Mouse (Mus musculus) embryonic stem cell, embryonic (primary cell): Measurements from ENCODE around the gene Leo1.

Experiments used
- CTCF ChIA-PET, 4 experiments: fragments of 300-600 bp in 2 of 4; fragments of 350-600 bp in 2 of 4; sonication (Branson Sonifier 250); formaldehyde crosslinking; loops; one replicate each; lab custom pipeline; 2022; ENCODE audit warnings: inconsistent platforms in 2 of 4; lab: Charles Lee
- POLR2A ChIA-PET, 4 experiments: fragments of 300-600 bp in 2 of 4; fragments of 350-600 bp in 2 of 4; sonication (Branson Sonifier 250); formaldehyde crosslinking; loops; one replicate each; lab custom pipeline; 2022; ENCODE audit warnings: antibody characterized with exemption in 4 of 4, inconsistent platforms in 1 of 4; lab: Charles Lee

Leo1 gene

DNA sequence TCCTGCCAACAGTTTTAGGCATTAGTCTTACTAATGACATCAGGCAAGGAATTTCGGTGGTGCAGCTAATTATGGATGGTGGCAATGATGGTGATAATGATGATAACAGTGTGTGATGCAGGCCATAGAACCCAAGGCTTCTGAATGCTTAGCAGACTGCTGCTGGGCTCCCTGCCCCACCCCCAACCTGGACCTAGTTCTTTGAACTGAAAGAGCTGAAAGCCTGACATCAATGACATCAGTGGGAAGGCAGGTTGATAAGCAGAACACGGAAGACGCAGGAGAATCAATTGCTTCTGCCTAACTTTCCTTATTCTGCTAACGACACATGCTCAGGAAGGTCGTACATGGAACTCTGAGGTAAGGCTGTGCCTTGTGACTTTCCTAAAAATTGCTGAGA is 28.1 kb upstream of the Leo1 start:
- ChIA-PET CTCF (interaction anchor here in 1 of 4 experiments (0.6 kb wide), 1 partner anchor 25 kb away, joined by 6 read pairs; no protein-coding TSS in a partner anchor), POLR2A (interaction anchor here in 2 of 4 experiments (0.7 to 8.8 kb wide), 15 partner anchors 9 to 152 kb away, joined by 3 to 97 read pairs (median 3); partner anchors contain the start of gene Leo1 (in 1 of the 2))

GRCm38 (mm10) chr9:75414204-75414603 is 27.1 kb upstream of the Leo1 start:
- POLR2A ChIA-PET = interaction anchor here in 3 of 4 experiments (0.6 to 8.8 kb wide), 14 partner anchors 10 to 151 kb away, joined by 3 to 97 read pairs (median 4); partner anchors contain the start of gene Leo1 (in 1 of the 3)

DNA sequence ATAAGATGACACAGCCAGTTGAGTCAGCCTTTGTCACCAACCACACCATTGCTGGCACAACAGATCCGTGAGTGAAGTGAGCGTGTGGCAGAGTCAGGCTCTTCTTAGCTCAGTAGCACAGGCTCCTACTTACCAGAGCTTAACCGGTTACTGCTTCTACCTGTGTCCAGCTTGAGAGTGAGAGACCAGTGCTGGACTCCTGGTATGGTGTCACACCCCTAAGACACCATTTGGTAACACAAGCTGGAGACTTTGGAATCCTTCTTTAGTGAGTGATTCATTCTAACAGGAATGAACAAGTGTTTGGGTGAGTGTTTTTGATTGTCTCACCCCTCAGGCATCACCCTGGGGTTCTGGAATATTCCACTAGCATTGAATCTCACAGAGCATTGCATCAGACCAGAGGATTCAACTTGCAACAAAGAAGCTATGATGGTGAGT is 19.1 kb upstream of the Leo1 start:
- CTCF ChIA-PET = interaction anchor here in 1 of 4 experiments (0.6 kb wide), 1 partner anchor 119 kb away, joined by 3 read pairs; no protein-coding TSS in a partner anchor
- POLR2A ChIA-PET = interaction anchor here in 3 of 4 experiments (1.0 to 6.7 kb wide), 12 partner anchors 9 to 40 kb away, joined by 3 to 97 read pairs (median 8); partner anchors contain the start of gene Mapk6 (in 3 of the 3)

More at GRCm38 (mm10) chr9:75414204-75414603, 27.1 kb upstream of the Leo1 start:
- CTCF ChIA-PET = interaction anchor here in 1 of 4 experiments (0.5 to 0.7 kb wide), 3 partner anchors 9 to 415 kb away, joined by 3 read pairs; no protein-coding TSS in a partner anchor

DNA sequence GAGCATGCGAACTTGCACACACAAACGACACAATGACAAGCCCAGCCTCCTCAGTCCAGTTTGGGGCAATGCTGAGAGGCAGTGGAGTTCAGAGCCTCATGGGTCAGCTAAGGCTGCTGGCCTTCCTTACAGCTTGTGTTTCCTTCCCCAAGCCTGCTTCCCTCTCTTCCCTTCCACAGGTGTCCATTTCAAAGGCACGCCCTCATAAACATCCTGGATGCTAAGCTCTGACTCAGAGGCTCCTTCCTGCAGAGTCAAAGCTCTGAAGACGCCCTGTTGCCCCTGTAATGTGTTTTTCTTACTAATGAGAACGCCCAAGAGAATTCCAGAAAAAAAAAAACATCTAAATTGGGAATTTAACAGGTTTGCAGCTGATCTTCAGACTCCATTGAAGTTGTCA is 17.6 kb upstream of the Leo1 start:
- ChIA-PET POLR2A (interaction anchor here (0.7 to 6.7 kb wide), 15 partner anchors 8 to 120 kb away, joined by 3 to 97 read pairs (median 6); partner anchors contain the start of gene Mapk6 (in 4 of the 4)), CTCF (interaction anchor here in 2 of 4 experiments (0.6 to 0.9 kb wide), 2 partner anchors 9 to 10 kb away, joined by 3 read pairs; no protein-coding TSS in a partner anchor)

DNA sequence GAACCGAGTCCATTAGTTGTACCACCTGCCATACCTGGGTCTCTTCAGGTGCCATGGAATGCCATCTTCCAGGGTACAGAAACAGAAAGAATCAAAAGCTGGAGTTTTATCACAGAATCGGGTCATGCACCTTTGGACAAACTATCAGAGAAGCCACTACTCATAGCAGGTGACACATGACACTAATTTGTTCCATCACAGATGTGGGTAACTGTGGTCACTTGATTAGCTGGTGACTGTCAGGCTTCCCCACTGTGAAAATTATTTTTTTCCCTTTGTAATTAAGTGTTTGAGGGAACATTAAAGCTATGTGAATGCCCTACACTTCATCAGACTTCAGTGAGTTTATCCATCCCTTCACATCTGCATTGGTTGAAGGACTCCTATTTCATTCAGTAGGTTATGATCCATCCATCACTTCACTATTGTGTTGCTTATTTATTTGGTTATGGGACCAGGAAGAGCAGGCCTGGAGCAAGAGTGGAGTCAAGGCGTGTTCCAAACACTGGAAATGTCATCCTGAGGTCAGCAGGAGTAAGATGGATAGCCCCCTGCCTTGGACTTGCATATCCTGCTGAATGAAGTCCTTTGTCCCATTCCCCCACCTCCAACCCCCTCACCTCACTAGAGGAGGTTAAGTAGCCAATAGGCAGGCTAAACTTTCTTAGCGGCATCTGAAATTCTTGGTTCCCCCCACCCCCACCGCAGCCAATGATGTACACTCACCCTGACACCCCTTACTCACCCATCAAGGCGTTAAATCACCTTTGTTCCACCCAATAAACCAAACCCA is 16.8 kb upstream of the Leo1 start:
- POLR2A ChIA-PET = interaction anchor here (0.6 to 6.7 kb wide), 21 partner anchors 7 to 121 kb away, joined by 3 to 97 read pairs (median 5); partner anchors contain the start of gene Mapk6 (in 4 of the 4)

GRCm38 (mm10) chr9:75425796-75426391 is 15.4 kb upstream of the Leo1 start:
- ChIA-PET CTCF (interaction anchor here in 3 of 4 experiments (0.6 to 1.3 kb wide), 3 partner anchors 11 to 765 kb away, joined by 3 to 5 read pairs (median 4); no protein-coding TSS in a partner anchor), POLR2A (interaction anchor here in 3 of 4 experiments (1.0 to 6.7 kb wide), 16 partner anchors 8 to 44 kb away, joined by 3 to 97 read pairs (median 3); partner anchors contain the start of gene Mapk6 (in 2 of the 3))

More for the DNA sequence above, 16.8 kb upstream of the Leo1 start:
- CTCF ChIA-PET = interaction anchor here in 2 of 4 experiments (0.6 to 1.3 kb wide), 3 partner anchors 12 to 577 kb away, joined by 3 to 5 read pairs (median 5); no protein-coding TSS in a partner anchor

- CTCF ChIA-PET = interaction anchor here in 2 of 4 experiments (0.6 to 0.7 kb wide), 2 partner anchors 55 to 74 kb away, joined by 3 read pairs; no protein-coding TSS in a partner anchor
Observed at GRCm38 (mm10) chr9:75427366-75428273, 13.7 kb upstream of the Leo1 start.

GRCm38 (mm10) chr9:75428274-75428600 is 13.1 kb upstream of the Leo1 start:
- CTCF ChIA-PET = interaction anchor here in 2 of 4 experiments (0.6 to 1.6 kb wide), 3 partner anchors 40 to 75 kb away, joined by 3 to 5 read pairs (median 3); no protein-coding TSS in a partner anchor
- POLR2A ChIA-PET = interaction anchor here (0.6 to 4.0 kb wide), 10 partner anchors 9 to 145 kb away, joined by 3 to 35 read pairs (median 6); partner anchors contain the start of gene Mapk6 (in 3 of the 4)

More at GRCm38 (mm10) chr9:75427366-75428273, 13.7 kb upstream of the Leo1 start:
- POLR2A ChIA-PET = interaction anchor here (0.6 to 4.0 kb wide), 13 partner anchors 9 to 145 kb away, joined by 3 to 35 read pairs (median 6); partner anchors contain the start of gene Mapk6 (in 3 of the 4)

DNA sequence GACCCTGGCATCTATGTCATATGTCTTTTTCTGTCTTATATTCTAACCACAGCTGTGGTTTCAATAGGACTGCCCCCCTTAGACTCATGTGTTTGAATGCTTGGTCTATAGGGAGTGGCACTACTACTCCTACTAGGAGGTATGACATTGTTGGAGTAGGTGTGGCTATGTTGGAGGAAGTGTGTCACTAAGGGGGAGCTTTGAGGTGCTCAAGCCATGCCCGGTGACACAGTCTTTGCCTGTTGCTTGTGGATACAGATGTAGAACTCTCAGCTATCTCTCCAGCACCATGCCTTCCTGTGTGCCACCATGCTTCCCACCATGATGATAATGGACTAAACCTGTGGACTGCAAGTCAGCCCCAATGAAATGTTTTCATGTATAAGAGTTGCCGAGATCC is 12.3 kb upstream of the Leo1 start:
- POLR2A ChIA-PET = interaction anchor here (0.7 to 4.0 kb wide), 9 partner anchors 10 to 196 kb away, joined by 3 to 35 read pairs (median 6); partner anchors contain the start of gene Mapk6 (in 2 of the 4)
- CTCF ChIA-PET = interaction anchor here in 2 of 4 experiments (1.0 to 1.6 kb wide), 2 partner anchors 39 to 67 kb away, joined by 3 to 5 read pairs; no protein-coding TSS in a partner anchor

DNA sequence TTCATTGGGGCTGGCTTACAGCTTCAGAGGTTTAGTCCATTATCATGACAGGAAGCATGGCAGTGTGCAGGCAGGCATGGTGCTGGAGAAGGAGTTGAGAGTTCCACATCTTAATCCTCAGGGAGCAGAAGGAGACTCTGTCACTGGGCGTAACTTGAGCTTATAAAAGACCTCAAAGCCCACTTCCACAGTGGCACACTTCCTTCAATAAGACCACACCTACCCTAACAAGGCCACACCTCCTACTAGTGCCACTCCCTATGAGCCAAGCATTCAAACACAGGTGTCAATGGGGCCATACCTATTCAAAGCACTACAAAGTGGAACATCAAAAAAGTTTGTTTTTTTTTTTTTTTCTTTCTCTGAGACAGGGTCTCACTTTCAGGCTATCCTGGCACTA is 11.7 kb upstream of the Leo1 start:
- ChIA-PET POLR2A (interaction anchor here in 3 of 4 experiments (0.7 to 4.0 kb wide), 8 partner anchors 10 to 196 kb away, joined by 3 to 35 read pairs (median 6); partner anchors contain the start of gene Mapk6 (in 1 of the 3)), CTCF (interaction anchor here (0.6 to 1.6 kb wide), 4 partner anchors 10 to 66 kb away, joined by 3 to 11 read pairs (median 4); no protein-coding TSS in a partner anchor)

GRCm38 (mm10) chr9:75430822-75431621 is 10.3 kb upstream of the Leo1 start:
- POLR2A ChIA-PET = interaction anchor here in 2 of 4 experiments (0.8 to 4.0 kb wide), 4 partner anchors 9 to 21 kb away, joined by 3 to 21 read pairs (median 12); partner anchors contain the start of genes Leo1 (in 1 of the 2) and Mapk6 (in 1 of the 2)
- CTCF ChIA-PET = interaction anchor here in 1 of 4 experiments (0.6 kb wide), 1 partner anchor 68 kb away, joined by 3 read pairs; no protein-coding TSS in a partner anchor

DNA sequence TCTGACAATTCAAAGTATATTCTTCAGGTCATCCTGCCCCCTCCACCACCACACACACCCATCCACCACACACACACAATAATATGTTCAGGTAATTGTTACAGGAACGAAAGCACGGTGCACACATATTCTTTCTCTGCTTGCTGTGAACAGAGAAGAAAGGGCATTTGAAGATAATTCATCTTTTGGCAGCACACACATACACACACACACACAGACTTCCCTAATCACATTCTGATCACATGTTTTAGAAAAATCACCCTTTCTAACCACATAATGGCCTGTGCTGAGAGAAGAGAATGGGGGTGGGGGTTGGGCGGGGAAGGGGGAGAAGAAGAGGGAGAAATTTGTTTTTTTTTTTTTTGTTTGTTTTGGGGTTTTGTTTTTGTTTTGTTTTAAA is 8.6 kb upstream of the Leo1 start:
- POLR2A ChIA-PET = interaction anchor here in 2 of 4 experiments (0.8 to 4.6 kb wide), 9 partner anchors 9 to 78 kb away, joined by 3 to 44 read pairs (median 4); partner anchors contain the start of genes Mapk6 (in 2 of the 2) and Leo1 (in 1 of the 2)
- CTCF ChIA-PET = interaction anchor here in 2 of 4 experiments (0.8 to 2.0 kb wide), 4 partner anchors 24 to 147 kb away, joined by 3 to 8 read pairs (median 5); no protein-coding TSS in a partner anchor

- POLR2A ChIA-PET = interaction anchor here in 2 of 4 experiments (0.6 to 4.7 kb wide), 17 partner anchors 8 to 574 kb away, joined by 3 to 57 read pairs (median 4); partner anchors contain the start of gene Mapk6 (in 2 of the 2)
- CTCF ChIA-PET = interaction anchor here (0.6 to 2.4 kb wide), 7 partner anchors 11 to 72 kb away, joined by 3 to 10 read pairs (median 4); no protein-coding TSS in a partner anchor
Observed at GRCm38 (mm10) chr9:75434172-75434793, 7.0 kb upstream of the Leo1 start.

DNA sequence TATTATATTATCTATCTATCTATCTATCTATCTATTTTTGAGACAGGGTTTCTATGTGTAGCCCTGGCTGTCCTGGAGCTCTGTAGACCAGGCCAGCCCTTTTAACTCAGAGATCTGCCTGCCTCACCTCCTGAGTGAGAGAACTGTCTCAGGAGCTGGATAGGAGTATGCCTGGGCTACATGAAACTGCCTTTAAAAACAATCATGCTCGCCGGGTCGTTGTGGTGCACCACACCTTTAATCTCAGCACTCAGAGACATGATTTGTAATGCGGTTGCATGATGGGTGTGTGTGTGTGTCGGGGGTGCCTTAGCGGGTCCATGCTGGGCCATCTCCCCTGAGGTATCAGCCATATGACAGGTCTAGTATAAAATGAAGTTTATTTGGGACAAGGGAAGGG is 6.5 kb upstream of the Leo1 start:
- CTCF ChIA-PET = interaction anchor here (0.6 to 2.4 kb wide), 12 partner anchors 25 to 152 kb away, joined by 3 to 10 read pairs (median 4); partner anchors contain the start of gene Mapk6 (in 1 of the 4)
- POLR2A ChIA-PET = interaction anchor here in 3 of 4 experiments (0.6 to 4.7 kb wide), 28 partner anchors 10 to 138 kb away, joined by 3 to 57 read pairs (median 6); partner anchors contain the start of gene Mapk6 (in 2 of the 3)
